Mouse (Mus musculus) intestine, embryonic 15.5 days (tissue): ENCODE measurements around the gene Utrn. TPM values are rescaled to one million over a fixed set of nuclear protein-coding genes. Genes with fewer than 3 reads are reported as not detected.

Source experiments
- ATAC-seq: fragments of 200-750 bp; cut with Nextera tagmentation; 2 replicates; pipeline ENCODE4 v1.8.0; 2017; ENCODE audit warnings: moderate TSS enrichment, moderate library complexity
- H3K27ac ChIP-seq: fragments of 300-500 bp; sonication (generic); 2 replicates; pipeline ENCODE4 v1.5.1; 2015; ENCODE audit warnings: mild to moderate bottlenecking, inconsistent platforms
- H3K27me3 ChIP-seq: fragments of 300-500 bp; sonication (generic); replicated peaks from 2 replicates; pipeline ENCODE4 v1.6.1; 2015; ENCODE audit warnings: inconsistent platforms
- H3K36me3 ChIP-seq: fragments of 300-500 bp; sonication (generic); 2 replicates; pipeline ENCODE4 v1.6.1; 2015; ENCODE audit warnings: inconsistent platforms
- H3K4me1 ChIP-seq: fragments of 300-500 bp; sonication (generic); replicated peaks from 2 replicates; pipeline ENCODE4 v1.6.1; 2015; ENCODE audit warnings: inconsistent platforms
- H3K4me2 ChIP-seq: fragments of 300-500 bp; sonication (generic); replicated peaks from 2 replicates; pipeline ENCODE4 v1.6.1; 2015; ENCODE audit warnings: mild to moderate bottlenecking, inconsistent platforms
- H3K4me3 ChIP-seq: fragments of 300-500 bp; sonication (generic); replicated peaks from 2 replicates; pipeline ENCODE4 v1.5.1; 2015; ENCODE audit warnings: inconsistent platforms
- H3K9ac ChIP-seq: fragments of 300-500 bp; sonication (generic); 2 replicates; pipeline ENCODE4 v1.6.1; 2015; ENCODE audit warnings: inconsistent platforms
- H3K9me3 ChIP-seq: fragments of 300-500 bp; sonication (generic); 2 replicates; pipeline ENCODE4 v1.6.1; 2016; ENCODE audit warnings: inconsistent platforms
- WGBS: fragments of 180-500 bp; shearing (Covaris S2); methylation state at CpG from one replicate; pipeline ENCODE4 v1.1.7; 2015; 5-methylcytosine and 5-hydroxymethylcytosine counted together
- polyA plus RNA-seq: library from polyadenylated mRNA; unstranded; fragments of >200 nt; fragmentation: Nextera tagmentation; extraction: Ambion mirVana; gene quantifications from 2 replicates; pipeline ENCODE4 v1.2.1, GENCODE M21; 2015

Gene Utrn
- polyA plus RNA-seq, 1 experiment from 2014 or later, result 43.8 TPM

DNA sequence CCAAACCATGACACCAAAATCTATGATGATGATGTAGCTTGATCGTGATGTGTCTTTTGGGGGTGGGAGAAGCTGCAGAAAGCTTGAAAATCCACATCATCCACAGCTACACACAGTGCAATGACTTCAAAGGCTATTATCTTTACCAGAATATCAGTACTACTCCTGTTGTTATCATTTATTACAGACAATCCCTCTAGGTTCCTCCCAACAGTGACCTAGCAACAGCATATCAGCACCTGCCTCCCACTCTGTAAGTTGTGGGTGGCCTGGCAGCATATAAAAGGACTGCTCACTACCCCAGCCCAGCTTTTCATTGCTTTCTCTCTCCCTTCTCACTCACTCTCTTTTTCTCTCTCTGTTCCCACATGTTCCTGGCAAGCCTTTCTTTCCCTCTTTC is 494.4 kb downstream of the Utrn start:
- no peak for ATAC-seq
- WGBS, result 89% methylated on average over 1 of the region's 1 CpGs
- Histone ChIP-seq H3K4me2 (no peak overlapping the region), H3K4me1 (no peaks in the 10 kb centered on the region), H3K36me3 (no peaks in the 10 kb centered on the region), H3K9ac (no peak overlapping the region), H3K27me3 (no peaks in the 10 kb centered on the region), H3K27ac (no peak overlapping the region), H3K9me3 (no peaks in the 10 kb centered on the region), H3K4me3 (no peak overlapping the region)

DNA sequence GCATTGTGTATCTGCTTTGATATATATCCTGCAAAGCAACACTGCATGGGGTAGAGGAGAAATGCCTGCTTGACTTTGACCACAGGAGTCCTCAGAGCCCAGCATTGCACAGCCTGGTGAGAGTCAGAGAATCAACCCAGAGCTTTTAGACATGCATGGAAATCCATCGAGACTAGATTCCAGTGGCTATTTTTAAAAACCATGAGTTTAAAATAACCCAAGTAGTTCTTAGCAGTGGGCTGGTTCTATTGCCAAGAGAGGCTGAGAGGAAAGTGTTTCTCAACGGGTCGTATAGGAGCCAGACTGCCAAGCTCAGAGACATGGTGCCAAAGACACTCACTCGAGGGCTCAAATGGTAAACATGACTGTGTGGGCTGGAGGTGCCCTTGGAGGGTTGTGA is 514.6 kb downstream of the Utrn start:
- no peak overlapping the region for H3K4me2 ChIP-seq
- no peak overlapping the region for H3K9ac ChIP-seq
- WGBS, result 78% methylated on average over 4 of the region's 4 CpGs
- no peaks in the 10 kb centered on the region for H3K27me3 ChIP-seq
- H3K27ac ChIP-seq, result no peak overlapping the region
- no peaks in the 10 kb centered on the region for H3K36me3 ChIP-seq
- no peaks in the 10 kb centered on the region for H3K9me3 ChIP-seq
- H3K4me3 ChIP-seq, result no peak overlapping the region
- no peak for ATAC-seq
- no peaks in the 10 kb centered on the region for H3K4me1 ChIP-seq

DNA sequence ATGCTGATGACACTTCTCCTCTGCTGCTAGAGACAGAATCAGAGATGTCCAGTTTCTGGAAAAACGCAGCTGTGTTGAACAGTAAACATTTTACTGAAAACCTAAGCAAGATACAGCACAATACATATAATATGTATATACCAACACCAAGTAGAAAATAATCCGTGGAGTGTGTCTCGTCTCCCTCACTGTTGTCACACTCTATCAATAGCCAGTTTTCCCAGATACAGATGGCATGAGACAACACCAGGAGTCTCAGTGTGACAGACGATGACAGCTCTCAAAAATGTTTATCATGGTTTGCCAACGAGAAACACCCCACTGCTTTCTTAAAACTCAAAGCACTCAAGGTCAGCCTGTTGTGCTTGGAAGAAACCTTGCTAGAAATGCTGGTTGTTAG is 515.1 kb downstream of the Utrn start:
- 62% methylated on average over 5 of the region's 5 CpGs for WGBS
- Histone ChIP-seq H3K36me3 (no peaks in the 10 kb centered on the region), H3K4me1 (no peaks in the 10 kb centered on the region), H3K27ac (no peak overlapping the region), H3K9me3 (no peaks in the 10 kb centered on the region), H3K27me3 (no peaks in the 10 kb centered on the region), H3K4me3 (no peak overlapping the region), H3K9ac (no peak overlapping the region), H3K4me2 (no peak overlapping the region)
- ATAC-seq, result no peak

DNA sequence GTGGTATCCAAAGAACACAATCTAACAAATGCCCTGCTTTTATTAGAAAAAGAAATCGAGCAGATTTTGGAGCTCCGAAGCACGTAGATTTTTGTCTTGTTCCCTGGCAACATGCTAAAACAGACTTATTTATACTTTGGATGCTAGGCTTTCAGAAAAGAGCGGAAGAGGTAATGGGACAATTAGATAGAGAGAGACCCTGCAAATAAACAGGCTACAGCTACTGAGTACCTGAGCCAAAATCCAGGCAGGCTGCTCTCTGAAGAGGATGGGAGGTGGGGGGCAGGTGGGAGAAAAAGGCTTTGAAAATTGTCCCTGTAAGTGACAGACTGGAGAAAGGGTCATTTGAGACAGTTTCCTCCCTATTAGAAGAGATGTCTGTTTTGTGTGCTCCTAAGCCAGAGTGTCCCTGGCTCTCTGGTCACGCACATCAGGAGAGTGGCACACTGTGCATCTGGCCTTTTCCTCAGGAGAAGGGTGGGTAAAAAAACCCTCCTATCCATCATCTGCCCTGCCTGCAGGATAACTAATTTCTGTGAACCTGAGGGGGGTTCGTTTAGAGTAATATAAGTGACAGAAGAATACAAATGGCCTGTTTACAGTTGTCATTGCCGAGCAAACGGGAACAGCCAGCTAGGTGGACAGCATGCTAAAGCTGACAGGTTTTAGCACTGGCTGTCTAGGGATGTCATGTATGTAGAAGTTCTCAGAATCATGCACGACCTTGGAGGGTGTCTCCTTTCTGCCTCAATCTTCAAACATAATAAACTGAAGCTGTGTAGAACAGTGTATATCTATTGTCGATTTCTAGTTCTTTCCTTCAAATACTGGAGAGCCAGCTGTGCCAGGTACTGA is 529.2 kb downstream of the Utrn start:
- Histone ChIP-seq H3K9me3 (no peaks in the 10 kb centered on the region), H3K4me1 (no peaks in the 10 kb centered on the region), H3K9ac (no peak overlapping the region), H3K4me2 (no peak overlapping the region), H3K36me3 (no peaks in the 10 kb centered on the region), H3K27me3 (no peaks in the 10 kb centered on the region), H3K27ac (no peak overlapping the region), H3K4me3 (no peak overlapping the region)
- no peak for ATAC-seq
- 64% methylated on average over 10 of the region's 10 CpGs for WGBS

DNA sequence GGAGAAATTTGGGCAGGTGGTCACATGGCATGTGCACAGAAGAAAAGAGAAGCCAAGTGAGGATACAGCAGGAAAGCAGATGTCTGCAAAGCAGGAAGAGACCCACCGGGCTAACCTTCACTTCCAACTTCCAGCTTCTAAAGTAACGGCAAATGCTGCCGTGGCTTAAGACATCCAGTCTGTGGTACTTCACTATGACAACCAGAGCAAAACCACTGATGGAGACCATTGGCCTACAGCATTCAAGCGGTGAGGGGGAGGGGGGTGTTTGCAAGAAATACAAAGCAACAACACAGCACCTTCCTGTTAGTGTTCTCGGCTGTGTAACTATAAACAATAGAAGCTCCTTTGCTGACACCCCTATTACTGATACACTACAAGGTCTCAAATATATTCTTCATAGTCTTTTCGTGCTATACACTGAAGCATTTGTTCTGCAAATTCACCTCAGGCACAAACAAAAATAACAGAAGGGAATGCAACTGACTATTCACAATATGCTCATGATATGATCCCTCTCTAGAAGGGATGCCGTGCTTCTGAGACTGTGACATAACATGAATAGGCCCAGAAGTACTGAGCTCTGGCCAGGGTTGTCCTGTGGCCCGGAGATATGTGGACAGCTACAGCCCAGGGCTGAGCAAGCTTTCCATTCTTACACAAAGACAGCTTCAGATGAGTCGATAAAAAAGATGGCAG is 530.0 kb downstream of the Utrn start:
- H3K4me1 ChIP-seq, result no peaks in the 10 kb centered on the region
- 80% methylated on average over 9 of the region's 9 CpGs for WGBS
- H3K4me2 ChIP-seq, result no peak overlapping the region
- H3K9ac ChIP-seq, result no peak overlapping the region
- ATAC-seq, result no peak
- no peaks in the 10 kb centered on the region for H3K9me3 ChIP-seq
- H3K27ac ChIP-seq, result no peak overlapping the region
- H3K4me3 ChIP-seq, result no peak overlapping the region
- H3K36me3 ChIP-seq, result no peaks in the 10 kb centered on the region
- no peaks in the 10 kb centered on the region for H3K27me3 ChIP-seq

Other genes starting within 250 kb of the Utrn start
- gene Stx11, start 94.9 kb upstream of the Utrn start, polyA plus RNA-seq, result 1.6 and 1.8 TPM in 2 replicates
- 37.0 and 38.0 TPM in 2 replicates for gene Sf3b5, start 136.0 kb upstream of the Utrn start, polyA plus RNA-seq
- gene Plagl1, start 191.1 kb upstream of the Utrn start, polyA plus RNA-seq, result 138 and 157 TPM in 2 replicates